Mouse (Mus musculus) CH12.LX (cell line): ENCODE data around the gene Dapk1.

Experiments
- CHD1 ChIP-seq: IDR thresholded peaks from 2 replicates; pipeline ENCODE4 v1.6.1; 2012; ENCODE audit warnings: low read depth, low read length, improper control_type of control experiment, inconsistent platforms
- CTCF ChIP-seq, 2 experiments: IDR thresholded peaks in 1 of 2; conservative IDR thresholded peaks in 1 of 2; 2 replicates each; pipeline ENCODE4 v1.5.1; 2011 to 2012; ENCODE audit warnings: low read depth in 2 of 2, low read length in 2 of 2, improper control_type of control experiment in 1 of 2, inconsistent platforms in 1 of 2, mild to moderate bottlenecking in 1 of 2, moderate library complexity in 1 of 2
- EP300 ChIP-seq: IDR thresholded peaks from 2 replicates; pipeline ENCODE4 v1.6.1; 2011; ENCODE audit warnings: low read length, improper control_type of control experiment
- HCFC1 ChIP-seq: IDR thresholded peaks from 2 replicates; pipeline ENCODE4 v1.6.1; 2012; ENCODE audit warnings: low read depth, mild to moderate bottlenecking, inconsistent platforms, low read length, improper control_type of control experiment
- NRF1 ChIP-seq: IDR thresholded peaks from 2 replicates; pipeline ENCODE4 v1.6.1; 2014; ENCODE audit warnings: low read depth, mild to moderate bottlenecking, inconsistent platforms, low read length, improper control_type of control experiment, moderate library complexity
- POLR2AphosphoS2 ChIP-seq: IDR thresholded peaks from 2 replicates; pipeline ENCODE4 v1.6.1; 2011; ENCODE audit warnings: low read depth, low read length, improper control_type of control experiment
- RAD21 ChIP-seq: IDR thresholded peaks from 2 replicates; pipeline ENCODE4 v1.6.1; 2011; ENCODE audit warnings: low read depth, mild to moderate bottlenecking, low read length, improper control_type of control experiment, moderate library complexity
- RCOR1 ChIP-seq: conservative IDR thresholded peaks from 2 replicates; pipeline ENCODE4 v1.6.1; 2012; ENCODE audit warnings: low read depth, mild to moderate bottlenecking, inconsistent platforms, low read length, improper control_type of control experiment
- TCF12 ChIP-seq: IDR thresholded peaks from 2 replicates; pipeline ENCODE4 v1.6.1; 2014; ENCODE audit warnings: low read depth, mild to moderate bottlenecking, inconsistent platforms, low read length, improper control_type of control experiment

DNA sequence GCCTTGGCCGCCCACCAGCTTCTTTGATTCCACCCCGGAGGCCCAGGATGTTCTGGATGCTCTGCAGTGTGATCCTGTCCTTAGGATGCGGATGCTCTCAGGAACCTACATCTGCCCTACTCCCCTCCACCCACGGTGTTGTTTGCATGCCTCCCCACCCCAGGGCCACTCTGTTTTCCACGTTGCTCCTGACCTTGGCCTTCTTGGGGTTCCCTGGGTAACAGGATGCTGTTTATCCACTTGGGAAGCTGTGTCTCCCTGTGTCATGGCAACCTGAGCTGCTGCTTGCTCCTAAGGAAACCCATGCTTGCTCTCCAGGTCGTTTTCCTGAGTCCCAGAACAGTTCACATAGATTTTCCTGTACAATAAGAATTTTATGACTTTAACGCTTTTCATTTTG is 86.1 kb downstream of the Dapk1 start:
- no peak for TF ChIP-seq RAD21
- TF ChIP-seq EP300 = no peak
- no peak for TF ChIP-seq CHD1
- TF ChIP-seq NRF1 = no peak
- no peak for TF ChIP-seq TCF12
- TF ChIP-seq CTCF (conservative IDR thresholded peaks at IDR 0.05 in 1 of 2, IDR thresholded peaks at IDR 0.05 in 1 of 2; ENCODE audit: low read depth in 2 of 2, low read length in 2 of 2) = no peak
- no peak for TF ChIP-seq RCOR1
- no peak for TF ChIP-seq POLR2AphosphoS2
- no peak for TF ChIP-seq HCFC1
